Mouse (Mus musculus): Measurements from ENCODE around the gene Hspb1. TPM values are rescaled to one million over a fixed set of nuclear protein-coding genes. Genes with fewer than 3 reads are reported as not detected.

Hspb1 gene
- polyA plus RNA-seq, 1 experiment from 2014 or later, result 11.4 TPM

DNA sequence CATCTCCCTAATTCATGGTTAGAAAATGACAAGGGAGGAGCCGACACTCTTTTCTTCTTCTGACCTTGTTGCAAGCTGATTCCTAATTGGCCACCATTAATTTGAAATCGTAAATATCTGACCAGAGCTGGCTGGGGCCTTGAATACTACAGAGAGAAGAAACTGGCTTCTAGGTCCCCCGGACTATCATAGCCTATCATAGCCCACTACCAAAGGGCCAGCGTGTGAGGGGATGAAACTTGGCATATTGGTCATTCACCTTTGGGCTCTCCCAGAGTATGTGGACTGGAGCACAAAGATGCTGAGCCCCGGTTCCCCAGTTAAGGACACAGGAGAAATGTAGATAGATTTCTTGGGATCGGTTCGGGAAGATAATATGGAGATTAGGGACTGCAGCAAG is 15.3 kb downstream of the Hspb1 start:
- Histone ChIP-seq H3K27ac (ENCODE audit: low read depth, low read length) (peak overlapping the region; percentile 48), H3K4me2 (ENCODE audit: low read depth, low read length, severe bottlenecking) (peak overlapping the region; percentile 54), H3K9me3 (ENCODE audit: control insufficient read depth, low read length) (no peaks in the 10 kb centered on the region), H3K4me3 (ENCODE audit: low read depth, low read length) (peak overlapping the region; percentile 32), H3K36me3 (ENCODE audit: control insufficient read depth, insufficient read depth, low read length) (no peaks in the 10 kb centered on the region; the same call in 1 of the 2 replicates), H3K27me3 (ENCODE audit: control insufficient read depth, insufficient read depth, low read length) (no peaks in the 10 kb centered on the region), H3K4me1 (replicated peaks; ENCODE audit: control insufficient read depth, insufficient read depth, low read length) (no peaks in the 10 kb centered on the region), H3K9ac (ENCODE audit: low read length) (peak overlapping the region; percentile 49)
- no peak for DNase-seq (ENCODE audit: low spot score)
- 0 out of 2 replicates have a peak, but pooled peaks have one; percentile 22 for ATAC-seq (replicated peaks; ENCODE audit: low FRiP score)
- WGBS, result 23% methylated on average over 7 of the region's 7 CpGs

DNA sequence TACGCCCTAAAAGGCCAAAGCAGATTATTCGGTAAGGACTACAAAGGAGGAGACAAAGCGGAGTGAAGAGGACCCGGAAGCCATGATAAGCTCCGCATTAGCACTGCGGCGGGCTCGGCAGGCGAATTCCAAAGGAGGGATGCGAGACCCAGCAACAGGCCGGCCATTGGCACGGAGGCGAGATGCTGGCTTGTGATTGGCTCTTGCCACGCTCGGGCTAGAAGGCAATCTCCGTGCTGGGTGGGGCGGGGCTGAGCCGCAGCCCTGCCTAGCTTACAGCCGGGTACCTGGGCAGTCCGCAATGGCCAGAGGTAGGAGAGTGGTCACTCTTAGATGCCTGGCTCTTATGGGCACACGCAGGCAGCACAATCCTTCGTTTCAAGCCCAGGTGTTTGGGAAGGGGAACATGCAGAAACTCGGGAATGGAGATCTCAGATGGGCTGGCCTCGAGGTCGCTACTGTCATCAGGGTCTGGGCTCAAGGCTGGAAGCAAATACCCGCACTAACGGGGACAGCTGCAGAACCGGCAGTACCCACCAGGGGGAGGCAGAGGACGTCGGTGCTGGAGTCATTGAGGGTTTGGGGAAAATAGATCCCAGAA is 15.9 kb downstream of the Hspb1 start:
- H3K36me3 ChIP-seq (ENCODE audit: control insufficient read depth, insufficient read depth, low read length), result no peaks in the 10 kb centered on the region; the same call in 1 of the 2 replicates
- 1% methylated on average over 30 of the region's 30 CpGs for WGBS
- peak overlapping the region; percentile 32 for H3K4me3 ChIP-seq (ENCODE audit: low read depth, low read length)
- ATAC-seq (replicated peaks; ENCODE audit: low FRiP score) (peak; percentile 95), DNase-seq (ENCODE audit: low spot score) (peak; percentile 94)
- H3K27me3 ChIP-seq (ENCODE audit: control insufficient read depth, insufficient read depth, low read length), result no peaks in the 10 kb centered on the region
- peak overlapping the region; percentile 51 for H3K27ac ChIP-seq (ENCODE audit: low read depth, low read length)
- H3K9me3 ChIP-seq (ENCODE audit: control insufficient read depth, low read length), result no peaks in the 10 kb centered on the region
- peak overlapping the region; percentile 54 for H3K4me2 ChIP-seq (ENCODE audit: low read depth, low read length, severe bottlenecking)
- peak overlapping the region; percentile 49 for H3K9ac ChIP-seq (ENCODE audit: low read length)
- no peaks in the 10 kb centered on the region for H3K4me1 ChIP-seq (replicated peaks; ENCODE audit: control insufficient read depth, insufficient read depth, low read length)

DNA sequence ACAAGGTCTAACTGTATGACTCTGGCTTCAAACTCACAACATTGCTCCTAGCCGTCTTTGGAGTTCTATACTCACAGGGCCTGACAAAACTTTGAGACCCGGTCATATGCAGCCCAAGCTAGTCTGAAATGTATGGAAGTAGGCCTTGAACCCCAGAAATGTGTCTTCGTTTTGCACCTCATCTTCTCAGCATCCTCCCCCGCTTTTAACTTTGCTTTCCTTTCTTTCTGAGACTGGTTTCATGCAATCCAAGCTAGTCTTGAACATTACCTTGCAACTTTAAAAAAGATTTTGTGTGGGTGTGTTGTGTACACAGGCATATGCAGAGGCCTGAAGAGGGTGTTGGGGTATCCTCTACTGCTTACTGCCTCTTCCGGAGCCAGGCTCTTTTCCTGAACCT is 16.5 kb downstream of the Hspb1 start:
- DNase-seq (ENCODE audit: low spot score), result no peak
- Histone ChIP-seq H3K9me3 (ENCODE audit: control insufficient read depth, low read length) (no peaks in the 10 kb centered on the region), H3K27ac (ENCODE audit: low read depth, low read length) (no peak overlapping the region), H3K27me3 (ENCODE audit: control insufficient read depth, insufficient read depth, low read length) (no peaks in the 10 kb centered on the region), H3K4me1 (replicated peaks; ENCODE audit: control insufficient read depth, insufficient read depth, low read length) (no peaks in the 10 kb centered on the region), H3K4me3 (ENCODE audit: low read depth, low read length) (no peak overlapping the region; the same call in 1 of the 2 replicates), H3K36me3 (ENCODE audit: control insufficient read depth, insufficient read depth, low read length) (peaks cover 5% of the 10 kb centered on the region; the same call in 1 of the 2 replicates), H3K9ac (ENCODE audit: low read length) (no peak overlapping the region), H3K4me2 (ENCODE audit: low read depth, low read length, severe bottlenecking) (peak overlapping the region; percentile 54; the same call in 1 of the 2 replicates)
- WGBS, result 59% methylated on average over 5 of the region's 5 CpGs
- ATAC-seq (replicated peaks; ENCODE audit: low FRiP score), result no peak

DNA sequence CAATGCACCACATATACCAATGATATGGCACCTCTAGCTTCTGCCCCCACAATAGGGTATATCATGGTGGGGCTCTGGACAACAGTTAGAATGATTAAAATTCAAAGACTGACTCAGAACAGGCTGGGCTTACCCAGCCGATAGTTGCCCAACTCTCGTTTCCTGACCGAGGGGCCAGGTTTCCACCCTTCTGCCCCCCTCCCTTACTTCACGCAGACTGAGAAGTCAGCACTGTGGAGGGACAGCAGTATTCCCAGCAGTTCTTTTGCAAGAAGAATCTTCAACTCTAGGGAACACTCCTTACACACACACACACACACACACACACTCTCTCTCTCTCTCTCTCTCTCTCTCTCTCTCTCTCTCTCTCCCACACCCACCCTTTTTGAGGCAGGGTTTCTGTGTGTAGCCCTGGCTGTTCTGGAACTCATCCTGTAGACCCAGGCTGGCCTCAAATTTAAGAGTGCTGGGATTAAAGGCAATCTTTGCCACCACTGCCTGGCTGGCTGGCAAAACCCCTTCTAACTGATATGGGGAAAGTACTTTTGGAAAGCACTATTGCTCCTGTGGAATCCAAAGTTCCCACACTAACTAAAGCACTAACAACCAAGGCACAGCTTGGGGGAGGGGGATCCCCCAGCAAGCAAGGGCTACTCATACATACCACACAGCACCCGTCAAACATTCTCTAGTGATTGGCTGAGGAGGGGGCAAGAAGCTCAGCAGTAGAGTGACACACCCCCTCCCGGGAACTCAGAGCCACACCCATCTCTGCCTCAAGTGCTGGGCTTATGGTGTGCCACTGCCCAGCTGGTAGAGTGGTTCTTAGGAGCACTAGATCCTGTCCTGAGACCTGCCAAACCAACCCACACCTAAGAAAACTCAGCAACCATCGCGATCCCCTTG is 17.9 kb downstream of the Hspb1 start:
- H3K4me1 ChIP-seq (replicated peaks; ENCODE audit: control insufficient read depth, insufficient read depth, low read length), result no peaks in the 10 kb centered on the region
- WGBS, result 76% methylated on average over 8 of the region's 8 CpGs
- peaks cover 5% of the 10 kb centered on the region; the same call in 1 of the 2 replicates for H3K36me3 ChIP-seq (ENCODE audit: control insufficient read depth, insufficient read depth, low read length)
- no peak overlapping the region for H3K9ac ChIP-seq (ENCODE audit: low read length)
- DNase-seq (ENCODE audit: low spot score), result no peak
- no peaks in the 10 kb centered on the region for H3K27me3 ChIP-seq (ENCODE audit: control insufficient read depth, insufficient read depth, low read length)
- H3K27ac ChIP-seq (ENCODE audit: low read depth, low read length), result no peak overlapping the region
- H3K9me3 ChIP-seq (ENCODE audit: control insufficient read depth, low read length), result no peaks in the 10 kb centered on the region
- no peak for ATAC-seq (replicated peaks; ENCODE audit: low FRiP score)
- no peak overlapping the region for H3K4me2 ChIP-seq (ENCODE audit: low read depth, low read length, severe bottlenecking)
- no peak overlapping the region for H3K4me3 ChIP-seq (ENCODE audit: low read depth, low read length)

DNA sequence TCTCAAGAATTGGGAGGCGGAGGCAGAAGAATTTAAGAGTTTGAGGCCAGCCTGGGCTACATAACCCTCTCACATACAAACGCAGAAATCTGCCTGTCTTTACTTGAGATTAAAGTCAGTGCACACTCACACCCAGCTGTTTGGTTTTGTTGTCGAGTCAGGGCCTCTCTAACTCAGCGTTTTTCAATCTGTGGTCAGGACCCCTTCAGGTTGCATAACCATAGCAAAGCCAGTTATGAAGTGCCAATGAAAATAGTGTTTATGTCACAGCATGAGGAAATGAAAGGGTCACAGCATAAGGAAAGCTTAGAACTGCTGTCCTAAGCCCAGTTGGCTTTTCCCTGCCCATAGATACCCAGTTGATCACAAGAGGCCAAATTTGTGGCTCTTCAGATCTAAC is 19.1 kb downstream of the Hspb1 start:
- H3K9ac ChIP-seq (ENCODE audit: low read length), result no peak overlapping the region
- H3K36me3 ChIP-seq (ENCODE audit: control insufficient read depth, insufficient read depth, low read length), result peaks cover 8% of the 10 kb centered on the region; the same call in 1 of the 2 replicates
- H3K27ac ChIP-seq (ENCODE audit: low read depth, low read length), result no peak overlapping the region
- H3K9me3 ChIP-seq (ENCODE audit: control insufficient read depth, low read length), result no peaks in the 10 kb centered on the region
- no peak overlapping the region for H3K4me2 ChIP-seq (ENCODE audit: low read depth, low read length, severe bottlenecking)
- WGBS, result 83% methylated on average over 4 of the region's 4 CpGs
- ATAC-seq (replicated peaks; ENCODE audit: low FRiP score) (no peak), DNase-seq (ENCODE audit: low spot score) (no peak)
- H3K27me3 ChIP-seq (ENCODE audit: control insufficient read depth, insufficient read depth, low read length), result no peaks in the 10 kb centered on the region
- H3K4me1 ChIP-seq (replicated peaks; ENCODE audit: control insufficient read depth, insufficient read depth, low read length), result no peaks in the 10 kb centered on the region
- H3K4me3 ChIP-seq (ENCODE audit: low read depth, low read length), result no peak overlapping the region

DNA sequence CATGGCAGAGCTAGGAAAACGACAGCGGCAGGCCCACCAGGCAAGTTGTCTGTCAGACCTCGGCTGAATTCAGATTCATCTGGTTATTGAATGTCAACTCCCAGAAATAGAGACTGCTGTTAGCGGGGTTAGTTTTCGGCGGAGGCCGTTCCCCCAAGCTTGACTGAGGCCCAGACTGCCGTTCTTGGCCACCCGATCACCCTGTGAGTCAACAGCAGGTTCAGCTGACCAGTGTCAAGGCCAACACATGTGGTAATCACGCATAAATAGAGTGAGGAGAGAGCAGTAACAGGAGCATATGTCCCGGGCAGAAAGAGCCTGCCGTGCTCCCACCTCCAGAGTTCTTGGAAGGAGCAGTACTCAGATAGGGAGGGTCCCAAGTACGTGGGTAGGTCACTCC is 19.5 kb downstream of the Hspb1 start:
- peaks cover 8% of the 10 kb centered on the region; the same call in 1 of the 2 replicates for H3K36me3 ChIP-seq (ENCODE audit: control insufficient read depth, insufficient read depth, low read length)

DNA sequence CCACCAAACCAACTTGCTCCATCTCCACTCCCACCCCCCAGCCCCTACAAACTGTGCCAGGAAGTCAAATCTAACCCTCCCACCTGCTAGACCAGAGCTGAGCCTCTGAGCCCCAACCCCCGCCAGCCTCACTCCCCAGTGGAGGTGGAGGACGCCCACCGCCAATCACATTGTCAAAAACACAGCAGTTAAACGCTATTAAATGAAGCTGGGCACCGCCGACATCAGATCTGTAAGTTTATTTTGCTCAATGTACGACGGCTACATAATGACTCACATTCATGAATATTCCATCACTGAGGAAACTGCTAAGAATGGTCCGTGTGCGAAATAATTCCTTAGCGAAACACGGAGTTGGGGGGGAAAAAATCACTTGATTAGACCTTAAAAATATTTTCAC is 20.5 kb downstream of the Hspb1 start:
- H3K9me3 ChIP-seq (ENCODE audit: control insufficient read depth, low read length), result no peaks in the 10 kb centered on the region
- peaks cover 8% of the 10 kb centered on the region; the same call in 1 of the 2 replicates for H3K36me3 ChIP-seq (ENCODE audit: control insufficient read depth, insufficient read depth, low read length)
- no peak overlapping the region for H3K4me3 ChIP-seq (ENCODE audit: low read depth, low read length)
- no peak overlapping the region for H3K4me2 ChIP-seq (ENCODE audit: low read depth, low read length, severe bottlenecking)
- H3K27ac ChIP-seq (ENCODE audit: low read depth, low read length), result no peak overlapping the region
- no peaks in the 10 kb centered on the region for H3K4me1 ChIP-seq (replicated peaks; ENCODE audit: control insufficient read depth, insufficient read depth, low read length)
- ATAC-seq (replicated peaks; ENCODE audit: low FRiP score), result no peak
- WGBS, result 83% methylated on average over 12 of the region's 12 CpGs
- H3K27me3 ChIP-seq (ENCODE audit: control insufficient read depth, insufficient read depth, low read length), result no peaks in the 10 kb centered on the region
- DNase-seq (ENCODE audit: low spot score), result no peak
- H3K9ac ChIP-seq (ENCODE audit: low read length), result no peak overlapping the region

More for the DNA sequence above, 19.5 kb downstream of the Hspb1 start:
- Histone ChIP-seq H3K27ac (ENCODE audit: low read depth, low read length) (no peak overlapping the region), H3K9me3 (ENCODE audit: control insufficient read depth, low read length) (no peaks in the 10 kb centered on the region), H3K27me3 (ENCODE audit: control insufficient read depth, insufficient read depth, low read length) (no peaks in the 10 kb centered on the region), H3K4me3 (ENCODE audit: low read depth, low read length) (no peak overlapping the region), H3K4me2 (ENCODE audit: low read depth, low read length, severe bottlenecking) (no peak overlapping the region), H3K9ac (ENCODE audit: low read length) (no peak overlapping the region), H3K4me1 (replicated peaks; ENCODE audit: control insufficient read depth, insufficient read depth, low read length) (no peaks in the 10 kb centered on the region)
- ATAC-seq (replicated peaks; ENCODE audit: low FRiP score) (no peak), DNase-seq (ENCODE audit: low spot score) (no peak)
- WGBS, result 85% methylated on average over 13 of the region's 13 CpGs

DNA sequence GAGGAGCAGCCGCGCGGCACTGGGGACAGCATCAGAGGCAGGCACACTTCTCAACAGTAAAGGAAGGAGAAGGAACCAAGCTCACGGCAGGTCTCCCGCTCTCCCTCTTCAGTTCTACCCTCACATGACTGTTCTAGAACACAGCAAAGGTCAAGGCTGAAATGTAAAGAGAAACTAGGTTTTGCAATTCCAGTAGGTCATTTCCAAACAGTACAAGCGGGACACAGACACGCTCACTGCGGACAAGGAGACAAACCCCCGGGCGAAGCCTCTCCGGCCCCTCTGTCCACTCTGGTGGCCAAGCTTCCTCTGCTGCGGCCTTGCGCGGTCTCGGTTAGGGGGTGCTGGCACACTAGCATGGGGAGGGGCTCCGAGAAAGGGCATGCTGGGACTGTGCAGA is 21.3 kb downstream of the Hspb1 start:
- Histone ChIP-seq H3K9ac (ENCODE audit: low read length) (no peak overlapping the region), H3K4me2 (ENCODE audit: low read depth, low read length, severe bottlenecking) (no peak overlapping the region), H3K27ac (ENCODE audit: low read depth, low read length) (no peak overlapping the region), H3K4me1 (replicated peaks; ENCODE audit: control insufficient read depth, insufficient read depth, low read length) (no peaks in the 10 kb centered on the region), H3K4me3 (ENCODE audit: low read depth, low read length) (no peak overlapping the region), H3K9me3 (ENCODE audit: control insufficient read depth, low read length) (no peaks in the 10 kb centered on the region), H3K36me3 (ENCODE audit: control insufficient read depth, insufficient read depth, low read length) (peaks cover 9% of the 10 kb centered on the region; the same call in 1 of the 2 replicates), H3K27me3 (ENCODE audit: control insufficient read depth, insufficient read depth, low read length) (no peaks in the 10 kb centered on the region)
- WGBS, result 94% methylated on average over 16 of the region's 16 CpGs
- DNase-seq (ENCODE audit: low spot score), result no peak
- ATAC-seq (replicated peaks; ENCODE audit: low FRiP score), result no peak

All from forebrain, embryonic 11.5 days (tissue).